Mouse (Mus musculus): Measurements from ENCODE around the gene Gm1673.
"Not testable (repeated sequence)": the region's sequence is repeated elsewhere in the genome, so short reads cannot be mapped to it uniquely, and the experiment has no call there.

Gm1673 gene

DNA sequence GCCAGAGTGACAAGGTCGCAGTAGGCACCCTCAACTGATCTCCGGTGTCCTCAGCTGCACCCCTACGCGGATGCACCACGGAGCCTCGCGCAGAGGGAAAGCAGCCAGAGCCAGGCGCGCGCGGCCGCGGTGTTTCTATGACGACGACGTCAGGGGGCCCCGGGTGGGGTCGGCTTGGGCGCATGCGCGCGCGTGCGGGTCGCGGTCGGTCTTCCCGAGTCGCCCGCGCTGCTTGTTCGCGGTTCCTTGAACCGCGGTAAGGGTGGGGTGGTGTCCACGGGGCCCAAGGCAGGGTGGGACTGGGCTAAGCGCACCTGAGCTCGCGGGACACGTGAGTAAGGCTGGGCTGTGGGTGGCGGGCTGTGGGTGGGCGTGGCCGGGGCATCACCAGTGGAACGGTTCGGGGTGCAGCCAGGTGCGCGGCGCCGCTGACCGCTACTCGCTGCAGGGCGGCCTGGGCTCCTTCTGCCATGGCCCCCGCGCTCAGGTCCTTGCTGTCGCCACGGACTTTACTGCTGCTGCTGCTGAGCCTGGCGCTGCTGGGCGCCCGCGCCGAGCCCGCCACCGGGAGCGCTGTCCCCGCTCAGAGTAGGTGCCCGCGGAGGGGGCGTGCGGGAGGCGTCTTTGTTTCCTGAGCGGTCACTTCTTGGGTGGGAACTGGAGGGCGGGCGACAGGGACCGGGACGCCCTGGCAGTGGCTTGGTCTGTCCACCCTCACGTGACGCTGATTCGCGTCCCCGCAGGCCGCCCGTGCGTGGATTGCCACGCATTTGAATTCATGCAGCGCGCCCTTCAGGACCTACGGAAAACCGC lies at the start of gene Gm1673:
Gene Gm1673 (plus strand): TSS at position 125 of the 813 bp plus-strand sequence.
- peak; percentile 58 for DNase-seq (ENCODE audit: low spot score)

DNA sequence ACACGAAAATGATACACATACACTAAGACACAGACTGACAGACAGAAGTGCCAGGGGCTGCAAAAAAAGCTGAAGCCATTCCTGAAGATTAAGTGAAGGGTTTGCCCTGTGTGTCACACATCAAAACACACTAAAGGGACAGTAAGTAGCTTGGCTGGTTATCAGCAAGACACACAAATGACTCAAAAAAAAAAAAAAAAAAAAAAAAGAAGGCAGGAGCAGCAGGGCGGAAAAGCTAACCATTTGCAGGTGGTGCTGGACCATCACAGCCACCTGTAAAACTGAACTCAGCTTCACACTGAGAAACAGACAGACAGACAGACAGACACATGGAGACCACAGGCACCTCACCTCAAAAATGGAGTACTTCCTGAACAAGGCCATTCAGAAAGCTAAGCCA lies 49.2 kb upstream of the Gm1673 start:
- no peak for DNase-seq (ENCODE audit: low spot score)

GRCm38 (mm10) chr5:33934877-33935276 lies 48.4 kb upstream of the Gm1673 start:
- DNase-seq (ENCODE audit: low spot score): no peak

- no peak for DNase-seq (ENCODE audit: low spot score)
These were observed 47.5 kb upstream of the Gm1673 start for GRCm38 (mm10) chr5:33935700-33936111.

- peak; percentile 99 for DNase-seq (ENCODE audit: low spot score)
These were observed 47.0 kb upstream of the Gm1673 start, which contains the start of gene Nelfa for GRCm38 (mm10) chr5:33936120-33936707. Gene Nelfa, minus strand, starts transcription at chr5:33936413.

GRCm38 (mm10) chr5:33937230-33937629 lies 46.0 kb upstream of the Gm1673 start:
- DNase-seq (ENCODE audit: low spot score): no peak

DNA sequence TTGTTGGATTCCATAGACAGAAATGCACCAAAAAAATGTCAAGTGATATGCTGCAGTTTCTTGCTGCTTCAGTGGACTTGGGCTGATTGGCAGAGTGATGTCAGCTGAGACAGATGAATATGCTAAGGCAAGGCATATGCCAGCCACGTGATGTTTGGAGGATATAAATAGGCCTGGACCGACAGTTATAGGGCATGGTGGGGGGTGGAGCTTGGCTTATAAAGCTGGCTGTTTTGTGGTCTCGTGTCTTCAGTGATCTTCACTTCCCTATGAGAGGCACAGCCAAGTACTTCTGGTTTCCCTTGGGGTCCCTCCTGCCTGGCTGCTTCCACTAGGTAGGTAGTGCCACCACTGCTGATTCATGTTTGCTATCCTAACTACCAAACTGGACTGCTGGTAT lies 44.8 kb upstream of the Gm1673 start:
- no peak for DNase-seq (ENCODE audit: low spot score)

GRCm38 (mm10) chr5:33947035-33947434 lies 36.2 kb upstream of the Gm1673 start:
- DNase-seq (ENCODE audit: low spot score): not testable (repeated sequence)

- DNase-seq (ENCODE audit: low spot score): no peak
These were observed 34.9 kb upstream of the Gm1673 start for GRCm38 (mm10) chr5:33948314-33948713.

GRCm38 (mm10) chr5:33953471-33954185 lies 29.6 kb upstream of the Gm1673 start:
- no peak for DNase-seq (ENCODE audit: low spot score)

DNA sequence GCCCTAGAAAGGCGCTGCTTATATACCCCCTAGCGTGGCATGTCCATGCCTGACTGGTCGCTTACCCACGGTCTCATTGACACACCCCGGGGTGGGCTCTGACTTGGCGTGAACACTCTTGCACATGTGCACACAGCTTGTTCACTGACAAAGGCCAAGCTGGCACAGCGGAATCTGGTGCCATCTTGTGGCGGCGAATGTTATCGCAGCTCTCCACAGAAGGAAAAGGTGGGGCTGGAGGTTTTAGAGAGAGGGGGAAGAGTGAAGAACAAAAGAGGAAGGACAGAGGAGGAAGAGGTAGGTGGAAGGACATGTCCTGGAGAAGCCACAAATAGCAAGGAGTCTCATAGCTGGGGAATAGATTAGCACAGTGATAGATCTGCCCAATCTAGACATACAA lies 28.9 kb upstream of the Gm1673 start:
- no peak for DNase-seq (ENCODE audit: low spot score)

DNA sequence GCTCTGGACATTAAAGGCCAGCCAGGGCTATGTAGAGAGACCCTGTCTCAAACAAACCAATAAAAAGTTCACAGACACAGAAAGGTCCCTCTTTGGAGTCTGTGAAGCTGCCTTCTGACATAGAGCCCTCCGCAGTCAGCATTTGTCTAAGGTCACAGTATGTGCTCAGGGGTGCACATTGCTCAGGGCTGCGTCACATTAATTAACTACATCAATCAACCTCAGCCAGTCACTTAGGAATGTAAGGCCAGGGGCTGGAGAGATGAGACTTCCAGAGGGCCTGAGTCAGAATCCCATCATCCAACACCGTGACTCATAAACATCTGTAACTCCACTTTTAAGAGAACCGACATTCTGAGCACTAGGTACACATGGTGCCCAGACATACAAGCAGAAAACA lies 27.4 kb upstream of the Gm1673 start:
- no peak for DNase-seq (ENCODE audit: low spot score)

GRCm38 (mm10) chr5:33959382-33959781 lies 23.9 kb upstream of the Gm1673 start:
- DNase-seq (ENCODE audit: low spot score): peak; percentile 22

DNA sequence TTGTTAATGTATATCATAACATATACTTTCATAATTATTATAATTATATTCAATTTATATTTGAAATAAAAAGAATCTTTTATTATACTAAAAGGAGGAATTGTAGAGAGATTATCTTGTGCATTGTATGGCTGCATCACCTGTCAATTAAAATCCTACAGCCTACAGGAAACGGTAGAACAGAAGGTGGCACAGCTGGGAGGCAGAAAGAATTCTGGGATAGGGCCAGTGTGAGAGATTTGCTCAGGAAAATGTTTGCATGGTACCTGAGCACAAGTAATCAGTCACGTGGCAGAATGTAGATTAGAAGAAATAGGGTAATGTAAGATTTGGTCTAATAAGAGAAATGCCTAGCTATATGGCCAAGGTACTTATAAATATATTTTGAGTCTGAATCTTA lies 8.5 kb upstream of the Gm1673 start:
- no peak for DNase-seq (ENCODE audit: low spot score)

- DNase-seq (ENCODE audit: low spot score): no peak
These were observed 7.0 kb upstream of the Gm1673 start for GRCm38 (mm10) chr5:33976267-33976666.

DNA sequence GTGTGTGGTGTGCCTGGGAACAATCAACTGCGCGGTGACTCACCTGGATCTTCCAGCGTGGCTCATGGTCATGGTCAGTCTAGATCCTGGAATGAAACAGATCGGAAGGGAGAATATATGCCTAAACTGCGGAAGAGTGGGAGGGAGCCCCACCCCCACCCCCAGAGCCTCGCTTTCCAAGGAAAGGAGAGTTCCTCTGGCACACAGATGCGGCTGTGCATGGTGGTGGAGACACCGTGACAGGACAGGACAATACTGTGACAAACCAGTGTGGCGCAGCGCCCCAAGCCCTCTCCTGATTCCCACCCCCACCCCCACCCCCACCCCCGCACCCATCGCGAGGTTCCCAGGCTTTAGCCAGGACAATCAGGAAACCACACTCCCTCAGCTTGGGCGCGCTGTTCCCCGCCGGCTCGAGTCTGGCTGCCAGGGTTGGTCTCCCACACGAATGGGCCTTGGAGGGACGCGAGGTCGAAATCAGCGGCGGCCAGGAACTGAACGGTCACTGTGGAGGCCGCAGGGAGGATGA lies 438 bp upstream of the Gm1673 start:
- DNase-seq (ENCODE audit: low spot score): no peak

GRCm38 (mm10) chr5:33994671-33995625 lies 11.7 kb downstream of the Gm1673 start:
- DNase-seq (ENCODE audit: low spot score): no peak

DNA sequence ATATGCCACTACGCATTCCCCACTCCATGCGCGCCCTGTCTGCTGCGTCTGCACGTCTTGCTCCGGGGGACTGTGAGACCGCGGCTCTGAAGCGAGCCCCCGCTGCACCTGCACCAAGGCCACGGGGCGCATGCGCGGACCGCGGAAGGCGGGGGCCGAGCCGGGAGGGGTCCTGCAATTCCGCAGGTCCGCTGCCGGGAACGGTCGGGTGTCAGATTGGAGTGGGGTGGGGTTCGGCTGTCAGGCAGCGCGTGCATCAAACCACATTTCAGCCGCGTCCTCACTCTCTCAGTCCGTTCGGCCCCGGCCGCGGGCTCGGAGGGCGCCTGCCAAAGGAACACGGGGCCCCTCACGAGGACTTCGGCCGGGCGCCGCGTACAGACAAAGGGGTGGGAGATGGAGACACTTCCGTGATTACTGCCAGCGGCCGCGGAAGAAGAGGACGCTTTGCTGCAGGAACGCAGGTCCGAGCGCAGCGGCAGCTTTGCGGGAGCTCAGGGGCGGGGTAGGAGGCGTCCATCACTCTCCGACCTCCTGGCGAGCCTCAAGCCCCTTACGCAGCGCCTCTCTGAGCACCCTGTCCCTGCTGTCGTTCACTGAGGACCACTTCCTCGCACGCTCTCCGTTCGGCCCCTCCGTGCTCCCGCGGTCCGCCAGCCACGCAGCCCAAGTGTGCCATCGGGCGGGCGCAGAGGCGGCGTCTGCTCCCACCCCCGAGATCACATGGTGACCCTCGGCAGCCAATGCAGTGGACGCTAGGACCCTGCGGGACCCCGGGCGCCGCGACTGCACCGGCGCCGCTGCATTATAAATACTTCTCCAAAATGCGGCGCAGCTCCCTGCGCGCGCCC lies 12.8 kb downstream of the Gm1673 start, which contains the start of gene Nat8l:
Gene Nat8l (plus strand): TSS at position 142 of the 851 bp plus-strand sequence.
- DNase-seq (ENCODE audit: low spot score): no peak

DNA sequence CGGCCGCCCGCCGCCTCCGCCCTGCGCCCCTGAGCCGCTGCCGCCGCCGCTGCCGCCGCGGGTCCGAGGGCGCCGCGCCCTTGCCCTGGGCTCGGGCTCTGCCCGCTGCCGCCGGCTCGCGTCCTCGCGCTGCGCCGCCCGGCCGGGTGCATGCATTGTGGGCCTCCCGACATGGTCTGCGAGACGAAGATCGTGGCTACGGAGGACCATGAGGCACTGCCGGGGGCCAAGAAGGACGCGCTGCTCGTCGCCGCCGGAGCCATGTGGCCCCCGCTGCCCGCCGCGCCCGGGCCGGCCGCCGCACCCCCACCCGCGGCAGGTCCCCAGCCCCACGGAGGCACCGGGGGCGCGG lies 13.4 kb downstream of the Gm1673 start:
- no peak for DNase-seq (ENCODE audit: low spot score)

- no peak for DNase-seq (ENCODE audit: low spot score)
These were observed 14.0 kb downstream of the Gm1673 start for GRCm38 (mm10) chr5:33997051-33997741.

All from adipocyte (in vitro differentiated cells).